Comparison of ENCODE assay signal across 24 mouse cellular contexts in the genomic region with DNA sequence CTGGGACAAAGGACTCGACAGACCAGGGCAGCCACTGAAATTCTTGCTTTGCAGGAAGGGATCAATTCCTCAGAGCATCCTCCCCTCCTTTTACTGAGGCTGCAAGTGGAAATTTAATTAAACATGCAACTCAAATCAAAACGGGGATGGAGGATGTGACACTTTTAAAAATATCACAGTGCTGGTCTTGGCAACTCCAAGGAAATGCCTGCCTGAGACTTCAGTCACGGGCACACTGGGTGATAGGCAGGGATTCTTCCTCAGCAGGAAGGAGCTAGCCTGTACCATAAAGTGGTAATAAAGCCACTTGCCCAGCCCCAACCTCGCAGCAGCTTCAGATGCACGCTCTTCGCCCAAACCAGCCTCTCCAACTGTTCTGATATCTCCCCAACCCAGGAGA.
"Had no signal": no experiment of that assay in that cellular context is flagged by ENCODE, and none has a peak within 500 bp of the region (broad histone marks: within the 10 kb centered on the region; RNA-seq: fewer than 3 reads in every experiment).

No protein-coding gene starts in this region.

- DNase-seq: gastrocnemius, postnatal 14 days; heart, adult 2 months; heart, postnatal 10 days; heart, postnatal 4 days; kidney, adult 18-20 months; kidney, adult 8-10 months; kidney, postnatal 10 days; kidney, postnatal 25 days; kidney, postnatal 4 days; liver; liver, embryonic 13.5 days had no signal

- ATAC-seq: hindbrain, embryonic 16.5 days; inflammation-experienced regulatory T-cells, adult 6 months; intestine, embryonic 15.5 days; intestine, postnatal 0 days had no signal

- H3K27me3 ChIP-seq: heart, embryonic 12.5 days; hindbrain, embryonic 12.5 days; intestine, embryonic 15.5 days; limb, embryonic 12.5 days; liver, embryonic 13.5 days had no signal

- H3K9me3 ChIP-seq: heart, embryonic 10.5 days; hindbrain, embryonic 12.5 days; intestine, embryonic 15.5 days; limb, embryonic 10.5 days; limb, embryonic 12.5 days; liver, embryonic 13.5 days had no signal

- H3K4me3 ChIP-seq: heart, adult 2 months; heart, embryonic 10.5 days; heart, embryonic 12.5 days; hindbrain, embryonic 10.5 days; hindbrain, embryonic 12.5 days; intestine, embryonic 15.5 days; layer of hippocampus, adult 2 months; limb, embryonic 10.5 days; limb, embryonic 12.5 days; liver, embryonic 13.5 days had no signal

- H3K9ac ChIP-seq: heart, embryonic 12.5 days; hindbrain, embryonic 12.5 days; hindbrain, embryonic 14.5 days; intestine, embryonic 15.5 days; limb, embryonic 12.5 days; liver, embryonic 13.5 days had no signal

- H3K4me1 ChIP-seq: heart, embryonic 10.5 days; heart, embryonic 12.5 days; hindbrain, embryonic 10.5 days; hindbrain, embryonic 12.5 days; intestine, embryonic 15.5 days; limb, embryonic 10.5 days; limb, embryonic 12.5 days; liver, embryonic 13.5 days had no signal

- H3K36me3 ChIP-seq: heart, embryonic 10.5 days; heart, embryonic 12.5 days; hindbrain, embryonic 10.5 days; hindbrain, embryonic 12.5 days; intestine, embryonic 15.5 days; limb, embryonic 10.5 days; limb, embryonic 12.5 days; liver, embryonic 13.5 days had no signal

- H3K27ac ChIP-seq: heart, adult 2 months; heart, embryonic 10.5 days; hindbrain, embryonic 10.5 days; hindbrain, embryonic 12.5 days; hindbrain, embryonic 14.5 days; intestine, embryonic 15.5 days; layer of hippocampus, adult 2 months; limb, embryonic 10.5 days; limb, embryonic 12.5 days; liver, embryonic 13.5 days had no signal

- H3K4me2 ChIP-seq: heart, embryonic 12.5 days; hindbrain, embryonic 12.5 days; hindbrain, embryonic 14.5 days; intestine, embryonic 15.5 days; limb, embryonic 12.5 days; liver, embryonic 11.5 days; liver, embryonic 13.5 days had no signal
